Mouse (Mus musculus) spleen, adult 2 months (tissue): ENCODE data around the gene Jmjd6. TPM values are rescaled to one million over a fixed set of nuclear protein-coding genes. Genes with fewer than 3 reads are reported as not detected.

Source experiments
- DNase-seq, 2 experiments: peaks; one replicate each; pipeline versions ENCODE4 v3.0.0 to v3.0.0-alpha.2; 2012 to 2021; ENCODE audit warnings: low spot score in 2 of 2, low read depth in 1 of 2
- H3K27ac ChIP-seq: fragments of 200-500 bp; 2 replicates; pipeline ENCODE4 v1.5.1; 2012; ENCODE audit warnings: low read length, inconsistent platforms; ENCODE audit not compliant: insufficient read depth
- H3K27me3 ChIP-seq: fragments of 200-500 bp; 2 replicates; pipeline ENCODE4 v1.6.1; 2012; ENCODE audit warnings: mild to moderate bottlenecking, moderate library complexity, low read length, inconsistent platforms; ENCODE audit not compliant: control insufficient read depth, insufficient read depth
- H3K36me3 ChIP-seq: fragments of 200-500 bp; 2 replicates; pipeline ENCODE4 v1.6.1; 2012; ENCODE audit warnings: mild to moderate bottlenecking, low read length, inconsistent platforms; ENCODE audit not compliant: control insufficient read depth, insufficient read depth
- H3K4me1 ChIP-seq: fragments of 200-500 bp; 2 replicates; pipeline ENCODE4 v1.6.1; 2011; ENCODE audit warnings: inconsistent platforms; ENCODE audit not compliant: control insufficient read depth, insufficient read depth, insufficient read length
- H3K4me3 ChIP-seq: fragments of 200-500 bp; 2 replicates; pipeline ENCODE4 v1.5.1; 2011; ENCODE audit warnings: mild to moderate bottlenecking, inconsistent platforms; ENCODE audit not compliant: insufficient read depth, insufficient read length; ENCODE audit errors: extremely low read depth
- CTCF ChIP-seq: fragments of 200-500 bp; IDR thresholded peaks from 2 replicates; pipeline ENCODE4 v1.5.1; 2011; ENCODE audit warnings: mild to moderate bottlenecking, inconsistent platforms; ENCODE audit not compliant: insufficient read depth, insufficient read length, insufficient replicate concordance; ENCODE audit errors: extremely low read depth
- POLR2A ChIP-seq: fragments of 200-500 bp; IDR thresholded peaks from 2 replicates; pipeline ENCODE4 v1.6.1; 2011; ENCODE audit warnings: low read depth, low read length, inconsistent platforms
- WGBS: fragments of 180-500 bp; shearing (Covaris S2); methylation state at CpG from one replicate; pipeline ENCODE4 v1.1.7; 2018; 5-methylcytosine and 5-hydroxymethylcytosine counted together
- polyA plus RNA-seq: library from polyadenylated mRNA; depleted of rRNA; stranded (reverse); fragments of >200 nt; gene quantifications from 2 replicates; pipeline ENCODE4 v1.2.3, GENCODE M21; 2012; rRNA removed

The Jmjd6 gene
- polyA plus RNA-seq, result 21.7 and 23.3 TPM in 2 replicates

- WGBS, result under 1% methylated on average over 72 of the region's 72 CpGs
These were observed at the start of gene Jmjd6, which contains the start of gene Mettl23 for GRCm38 (mm10) chr11:116843261-116844233. Gene Jmjd6 (minus strand): TSS chr11:116843449. Gene Mettl23 (plus strand): TSS chr11:116843278.

GRCm38 (mm10) chr11:116887136-116887535 is 43.9 kb upstream of the Jmjd6 start:
- no peak for DNase-seq
- no peak for TF ChIP-seq CTCF
- no peak for TF ChIP-seq POLR2A
- 0 out of 2 replicates have a peak, but pooled peaks cover 1% of the 10 kb centered on the region for H3K27me3 ChIP-seq
- no peaks in the 10 kb centered on the region for H3K36me3 ChIP-seq
- H3K4me3 ChIP-seq, result no peak overlapping the region
- H3K4me1 ChIP-seq, result no peaks in the 10 kb centered on the region; the same call in 1 of the 2 replicates
- WGBS, result 76% methylated on average over 5 of the region's 5 CpGs
- H3K27ac ChIP-seq, result no peak overlapping the region

More at GRCm38 (mm10) chr11:116843261-116844233, at the start of gene Jmjd6, which contains the start of gene Mettl23:
- Histone ChIP-seq H3K27ac (peak within 1 kb of the TSS; percentile 98), H3K4me3 (peak within 1 kb of the TSS; percentile 80), H3K4me1 (peaks cover 6% of the 10 kb centered on the region), H3K27me3 (no peaks in the 10 kb centered on the region), H3K36me3 (peaks cover 32% of the 10 kb centered on the region)
- TF ChIP-seq POLR2A, result no peak; the same call in none of the 2 replicates
- TF ChIP-seq CTCF, result no peak
- peak; percentile 91 to 94 for DNase-seq

- Histone ChIP-seq H3K36me3 (no peaks in the 10 kb centered on the region), H3K4me1 (no peaks in the 10 kb centered on the region; the same call in 1 of the 2 replicates), H3K4me3 (peak overlapping the region; percentile 32), H3K27me3 (0 out of 2 replicates have a peak, but pooled peaks cover 1% of the 10 kb centered on the region), H3K27ac (no peak overlapping the region)
- DNase-seq, result peak; percentile 49 to 69
- TF ChIP-seq POLR2A (no peak), CTCF (peak; percentile 84; the same call in 1 of the 2 replicates)
- 4% methylated on average over 28 of the region's 28 CpGs for WGBS
These were observed 42.3 kb upstream of the Jmjd6 start for GRCm38 (mm10) chr11:116885275-116886151.

GRCm38 (mm10) chr11:116884061-116884460 is 40.8 kb upstream of the Jmjd6 start:
- Histone ChIP-seq H3K4me1 (no peaks in the 10 kb centered on the region; the same call in 1 of the 2 replicates), H3K27ac (no peak overlapping the region), H3K4me3 (no peak overlapping the region), H3K27me3 (0 out of 2 replicates have a peak, but pooled peaks cover 1% of the 10 kb centered on the region), H3K36me3 (no peaks in the 10 kb centered on the region)
- DNase-seq, result no peak
- TF ChIP-seq CTCF (no peak), POLR2A (no peak)
- 81% methylated on average over 6 of the region's 6 CpGs for WGBS

- no peak for DNase-seq
- no peak overlapping the region for H3K27ac ChIP-seq
- no peaks in the 10 kb centered on the region for H3K36me3 ChIP-seq
- H3K4me3 ChIP-seq, result no peak overlapping the region
- TF ChIP-seq CTCF (no peak), POLR2A (no peak)
- 0 out of 2 replicates have a peak, but pooled peaks cover 1% of the 10 kb centered on the region for H3K27me3 ChIP-seq
- H3K4me1 ChIP-seq, result no peaks in the 10 kb centered on the region; the same call in 1 of the 2 replicates
- 95% methylated on average over 10 of the region's 10 CpGs for WGBS
These were observed 39.2 kb upstream of the Jmjd6 start for GRCm38 (mm10) chr11:116882446-116882845.

- Histone ChIP-seq H3K36me3 (no peaks in the 10 kb centered on the region), H3K27ac (no peak overlapping the region), H3K4me1 (no peaks in the 10 kb centered on the region; the same call in 1 of the 2 replicates), H3K27me3 (0 out of 2 replicates have a peak, but pooled peaks cover 1% of the 10 kb centered on the region), H3K4me3 (no peak overlapping the region)
- TF ChIP-seq POLR2A (no peak), CTCF (no peak)
- DNase-seq, result no peak
- 93% methylated on average over 5 of the region's 5 CpGs for WGBS
These were observed 38.2 kb upstream of the Jmjd6 start for GRCm38 (mm10) chr11:116881440-116881839.
